Mouse (Mus musculus) intestine, embryonic 16.5 days (tissue): ENCODE data around the gene Mrps12. TPM values are rescaled to one million over a fixed set of nuclear protein-coding genes. Genes with fewer than 3 reads are reported as not detected.

Source experiments
- ATAC-seq: fragments of 200-750 bp; cut with Nextera tagmentation; 2 replicates; pipeline ENCODE4 v1.8.0; 2017; ENCODE audit warnings: moderate TSS enrichment, moderate library complexity
- H3K27ac ChIP-seq: fragments of 300-500 bp; sonication (generic); 2 replicates; pipeline ENCODE4 v1.5.1; 2014; ENCODE audit warnings: mild to moderate bottlenecking, low read length
- H3K27me3 ChIP-seq: fragments of 300-500 bp; sonication (generic); replicated peaks from 2 replicates; pipeline ENCODE4 v1.6.1; 2014; ENCODE audit warnings: low read length, control low read depth, mixed read lengths; ENCODE audit not compliant: control insufficient read depth, insufficient read depth
- H3K36me3 ChIP-seq: fragments of 300-500 bp; sonication (generic); 2 replicates; pipeline ENCODE4 v1.6.1; 2014; ENCODE audit warnings: low read length, control low read depth; ENCODE audit not compliant: control insufficient read depth, insufficient read depth
- H3K4me1 ChIP-seq: fragments of 300-500 bp; sonication (generic); 2 replicates; pipeline ENCODE4 v1.6.1; 2014; ENCODE audit warnings: low read length, control low read depth, mixed read lengths; ENCODE audit not compliant: control insufficient read depth, insufficient read depth
- H3K4me2 ChIP-seq: fragments of 300-500 bp; sonication (generic); 2 replicates; pipeline ENCODE4 v1.6.1; 2014; ENCODE audit warnings: low read depth, low read length, control low read depth
- H3K4me3 ChIP-seq: fragments of 300-500 bp; sonication (generic); 2 replicates; pipeline ENCODE4 v1.5.1; 2014; ENCODE audit warnings: mild to moderate bottlenecking, low read length
- H3K9ac ChIP-seq: fragments of 300-500 bp; sonication (generic); 2 replicates; pipeline ENCODE4 v1.6.1; 2014; ENCODE audit warnings: low read depth, low read length
- H3K9me3 ChIP-seq: fragments of 300-500 bp; sonication (generic); 2 replicates; pipeline ENCODE4 v1.6.1; 2016; ENCODE audit warnings: low read length, control low read depth; ENCODE audit not compliant: control insufficient read depth
- WGBS: fragments of 180-500 bp; shearing (Covaris S2); extraction: QIAGEN DNeasy Blood & Tissue Kit; methylation state at CpG from one replicate; pipeline ENCODE4 v1.1.7; 2014; 5-methylcytosine and 5-hydroxymethylcytosine counted together
- polyA plus RNA-seq: library from polyadenylated mRNA; unstranded; fragments of >200 nt; fragmentation: Nextera tagmentation; extraction: Ambion mirVana; gene quantifications from 2 replicates; pipeline ENCODE4 v1.2.1, GENCODE M21; 2015

Gene Mrps12
- polyA plus RNA-seq, 1 experiment from 2014 or later = 146 TPM

GRCm38 (mm10) chr7:28780067-28780658 is 38.5 kb upstream of the Mrps12 start:
- no peak overlapping the region for H3K4me2 ChIP-seq

GRCm38 (mm10) chr7:28778825-28779224 is 37.2 kb upstream of the Mrps12 start:
- 79% methylated on average over 9 of the region's 9 CpGs for WGBS
- peaks cover 5% of the 10 kb centered on the region; the same call in 1 of the 2 replicates for H3K4me1 ChIP-seq
- H3K9ac ChIP-seq = no peak overlapping the region
- no peaks in the 10 kb centered on the region for H3K27me3 ChIP-seq
- ATAC-seq = no peak
- no peak overlapping the region for H3K4me3 ChIP-seq
- H3K9me3 ChIP-seq = no peaks in the 10 kb centered on the region
- H3K36me3 ChIP-seq = peaks cover 5% of the 10 kb centered on the region; the same call in 1 of the 2 replicates
- no peak overlapping the region for H3K27ac ChIP-seq
- H3K4me2 ChIP-seq = no peak overlapping the region

More at GRCm38 (mm10) chr7:28780067-28780658, 38.5 kb upstream of the Mrps12 start:
- H3K9me3 ChIP-seq = no peaks in the 10 kb centered on the region
- peaks cover 5% of the 10 kb centered on the region; the same call in 1 of the 2 replicates for H3K36me3 ChIP-seq
- H3K9ac ChIP-seq = peak overlapping the region; percentile 55
- peak overlapping the region; percentile 61 for H3K27ac ChIP-seq
- peaks cover 5% of the 10 kb centered on the region; the same call in 1 of the 2 replicates for H3K4me1 ChIP-seq
- ATAC-seq = peak; percentile 78
- no peaks in the 10 kb centered on the region for H3K27me3 ChIP-seq
- H3K4me3 ChIP-seq = no peak overlapping the region
- WGBS = 45% methylated on average over 6 of the region's 6 CpGs

GRCm38 (mm10) chr7:28775129-28775528 is 33.5 kb upstream of the Mrps12 start:
- Histone ChIP-seq H3K27me3 (no peaks in the 10 kb centered on the region), H3K9ac (no peak overlapping the region), H3K27ac (no peak overlapping the region), H3K4me2 (no peak overlapping the region), H3K4me1 (peaks cover under 1% of the 10 kb centered on the region; the same call in 1 of the 2 replicates), H3K9me3 (no peaks in the 10 kb centered on the region), H3K36me3 (no peaks in the 10 kb centered on the region), H3K4me3 (no peak overlapping the region)
- WGBS = 91% methylated on average over 7 of the region's 7 CpGs
- no peak for ATAC-seq

- no peaks in the 10 kb centered on the region for H3K27me3 ChIP-seq
- no peak for ATAC-seq
- H3K27ac ChIP-seq = no peak overlapping the region
- no peak overlapping the region for H3K4me2 ChIP-seq
- no peaks in the 10 kb centered on the region for H3K9me3 ChIP-seq
- H3K4me1 ChIP-seq = no peaks in the 10 kb centered on the region
- H3K9ac ChIP-seq = no peak overlapping the region
- H3K36me3 ChIP-seq = no peaks in the 10 kb centered on the region
- 76% methylated on average over 12 of the region's 12 CpGs for WGBS
- no peak overlapping the region for H3K4me3 ChIP-seq
Measured at GRCm38 (mm10) chr7:28774164-28774563, 32.5 kb upstream of the Mrps12 start.

GRCm38 (mm10) chr7:28773163-28773562 is 31.5 kb upstream of the Mrps12 start:
- Histone ChIP-seq H3K27ac (no peak overlapping the region), H3K36me3 (no peaks in the 10 kb centered on the region), H3K9ac (no peak overlapping the region), H3K4me2 (no peak overlapping the region), H3K27me3 (no peaks in the 10 kb centered on the region), H3K4me1 (no peaks in the 10 kb centered on the region), H3K4me3 (no peak overlapping the region), H3K9me3 (no peaks in the 10 kb centered on the region)
- no peak for ATAC-seq
- WGBS = 79% methylated on average over 3 of the region's 3 CpGs

- H3K27me3 ChIP-seq = no peaks in the 10 kb centered on the region
- WGBS = 94% methylated on average over 11 of the region's 11 CpGs
- ATAC-seq = no peak
Measured at GRCm38 (mm10) chr7:28771867-28772266, 30.2 kb upstream of the Mrps12 start.

GRCm38 (mm10) chr7:28770309-28770708 is 28.7 kb upstream of the Mrps12 start:
- Histone ChIP-seq H3K4me3 (no peak overlapping the region), H3K27ac (no peak overlapping the region), H3K4me2 (no peak overlapping the region), H3K36me3 (no peaks in the 10 kb centered on the region), H3K4me1 (peaks cover 12% of the 10 kb centered on the region), H3K27me3 (no peaks in the 10 kb centered on the region), H3K9ac (no peak overlapping the region), H3K9me3 (no peaks in the 10 kb centered on the region)
- 89% methylated on average over 3 of the region's 3 CpGs for WGBS
- no peak for ATAC-seq

More at GRCm38 (mm10) chr7:28771867-28772266, 30.2 kb upstream of the Mrps12 start:
- no peak overlapping the region for H3K4me3 ChIP-seq
- peaks cover 7% of the 10 kb centered on the region for H3K4me1 ChIP-seq
- no peaks in the 10 kb centered on the region for H3K9me3 ChIP-seq
- no peak overlapping the region for H3K4me2 ChIP-seq
- H3K36me3 ChIP-seq = no peaks in the 10 kb centered on the region
- no peak overlapping the region for H3K27ac ChIP-seq
- H3K9ac ChIP-seq = no peak overlapping the region

- WGBS = 93% methylated on average over 9 of the region's 9 CpGs
- Histone ChIP-seq H3K27ac (no peak overlapping the region), H3K27me3 (no peaks in the 10 kb centered on the region), H3K4me2 (no peak overlapping the region), H3K9ac (no peak overlapping the region), H3K36me3 (no peaks in the 10 kb centered on the region), H3K9me3 (no peaks in the 10 kb centered on the region), H3K4me1 (peaks cover 17% of the 10 kb centered on the region), H3K4me3 (no peak overlapping the region)
- ATAC-seq = no peak
Measured at GRCm38 (mm10) chr7:28769414-28769958, 27.9 kb upstream of the Mrps12 start.

- Histone ChIP-seq H3K4me3 (peak within 1 kb of the TSS; percentile 93), H3K36me3 (no peaks in the 10 kb centered on the region), H3K4me2 (peak within 1 kb of the TSS; percentile 67), H3K9ac (peak within 1 kb of the TSS; percentile 80), H3K9me3 (no peaks in the 10 kb centered on the region), H3K27me3 (no peaks in the 10 kb centered on the region), H3K27ac (no peak within 1 kb of the TSS), H3K4me1 (peaks cover 17% of the 10 kb centered on the region)
- ATAC-seq = no peak
- 63% methylated on average over 7 of the region's 7 CpGs for WGBS
Measured at GRCm38 (mm10) chr7:28767462-28767965, 25.9 kb upstream of the Mrps12 start, which contains the start of gene Nfkbib. TSS of gene Nfkbib (minus strand) at chr7:28767512.
